Mouse (Mus musculus): ENCODE measurements around the gene Htr6. TPM values are rescaled to one million over a fixed set of nuclear protein-coding genes. Genes with fewer than 3 reads are reported as not detected.

Htr6 gene
- polyA plus RNA-seq, 3 experiments from 2014 or later, result not detected

- no peak for ATAC-seq
Measured at GRCm38 (mm10) chr4:139043600-139043999, 31.8 kb downstream of the Htr6 start.

GRCm38 (mm10) chr4:139042611-139043010, 32.8 kb downstream of the Htr6 start:
- ATAC-seq, result no peak

- no peak for ATAC-seq
Measured at GRCm38 (mm10) chr4:139040084-139040839, 35.1 kb downstream of the Htr6 start.

- ATAC-seq, result no peak
Measured at GRCm38 (mm10) chr4:139037795-139038607, 37.4 kb downstream of the Htr6 start.

GRCm38 (mm10) chr4:139035799-139036198, 39.6 kb downstream of the Htr6 start:
- ATAC-seq, result no peak

- ATAC-seq, result no peak
Measured at GRCm38 (mm10) chr4:139034942-139035341, 40.4 kb downstream of the Htr6 start.

GRCm38 (mm10) chr4:139034540-139034939, 40.8 kb downstream of the Htr6 start:
- ATAC-seq, result no peak

- ATAC-seq, result no peak
Measured at GRCm38 (mm10) chr4:139034010-139034367, 41.4 kb downstream of the Htr6 start.

GRCm38 (mm10) chr4:139033263-139034009, 41.9 kb downstream of the Htr6 start:
- ATAC-seq, result no peak

- ATAC-seq, result no peak
Measured at GRCm38 (mm10) chr4:139032521-139032920, 42.8 kb downstream of the Htr6 start.

GRCm38 (mm10) chr4:139030675-139031074, 44.7 kb downstream of the Htr6 start:
- ATAC-seq, result no peak

- ATAC-seq, result no peak
Measured at GRCm38 (mm10) chr4:139024379-139024778, 51.0 kb downstream of the Htr6 start.

- no peak for ATAC-seq
Measured at GRCm38 (mm10) chr4:139020385-139020784, 55.0 kb downstream of the Htr6 start.

- no peak for ATAC-seq
Measured at GRCm38 (mm10) chr4:139019413-139019812, 56.0 kb downstream of the Htr6 start.

GRCm38 (mm10) chr4:139018976-139019375, 56.4 kb downstream of the Htr6 start:
- no peak for ATAC-seq

- ATAC-seq, result no peak
Measured at GRCm38 (mm10) chr4:139018388-139018787, 57.0 kb downstream of the Htr6 start.

- no peak for ATAC-seq
Measured at GRCm38 (mm10) chr4:139014793-139015192, 60.6 kb downstream of the Htr6 start.

GRCm38 (mm10) chr4:139013281-139013680, 62.1 kb downstream of the Htr6 start:
- ATAC-seq, result no peak

- no peak for ATAC-seq
Measured at GRCm38 (mm10) chr4:139011201-139011702, 64.1 kb downstream of the Htr6 start.

Measured in inflammation-experienced regulatory T-cells, adult 6 months (primary cell).